Mouse (Mus musculus) MEL (cell line): Measurements from ENCODE around the gene Endou.

ENCODE experiments used
- SMC3 ChIP-seq: IDR thresholded peaks from 2 replicates; pipeline ENCODE4 v1.6.1; 2011; ENCODE audit warnings: low read depth, low read length, improper control_type of control experiment
- ZMIZ1 ChIP-seq: IDR thresholded peaks from 2 replicates; pipeline ENCODE4 v1.6.1; 2012; ENCODE audit warnings: low read depth, mild to moderate bottlenecking, inconsistent platforms, low read length, improper control_type of control experiment, moderate library complexity
- ZNF384 ChIP-seq: IDR thresholded peaks from 2 replicates; pipeline ENCODE4 v1.6.1; 2012; ENCODE audit warnings: low read depth, mild to moderate bottlenecking, inconsistent platforms, low read length, improper control_type of control experiment

DNA sequence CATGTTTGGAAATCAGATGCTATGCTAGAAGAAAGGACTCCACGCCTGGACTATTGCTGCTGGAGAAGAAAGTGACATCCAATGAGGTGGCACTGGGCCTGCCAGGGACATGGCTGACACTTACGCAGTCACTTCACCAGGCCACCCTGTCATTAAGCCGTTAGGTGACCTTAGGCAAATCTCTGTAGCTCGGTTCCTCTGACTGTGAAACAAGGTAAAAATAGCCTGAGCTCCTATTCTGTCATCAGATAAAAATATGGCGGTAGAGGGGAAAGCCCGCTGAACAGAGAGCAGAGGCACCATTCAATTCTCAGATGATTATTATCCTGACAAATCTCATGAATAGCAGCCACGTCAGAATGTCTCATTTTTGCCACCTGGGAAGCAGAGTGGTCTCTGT, 10.9 kb upstream of the Endou start:
- TF ChIP-seq SMC3 (no peak), ZMIZ1 (no peak), ZNF384 (no peak)
